Mouse (Mus musculus) hindbrain, embryonic 10.5 days (tissue): ENCODE results near the gene Dnase1l2. TPM values are rescaled to one million over a fixed set of nuclear protein-coding genes. Genes with fewer than 3 reads are reported as not detected.
"Not testable (repeated sequence)": the region's sequence is repeated elsewhere in the genome, so short reads cannot be mapped to it uniquely, and the experiment has no call there.

Experiments
- DNase-seq: peaks from one replicate; pipeline ENCODE4 v3.0.0-alpha.2; 2017; ENCODE audit warnings: low spot score
- H3K27ac ChIP-seq: fragments of 300-500 bp; sonication (generic); 2 replicates; pipeline ENCODE4 v1.5.1; 2016; ENCODE audit warnings: mild to moderate bottlenecking, moderate library complexity
- H3K27me3 ChIP-seq: fragments of 300-500 bp; sonication (generic); 2 replicates; pipeline ENCODE4 v1.6.1; 2016; ENCODE audit warnings: mild to moderate bottlenecking; ENCODE audit not compliant: poor library complexity, insufficient read depth, severe bottlenecking
- H3K36me3 ChIP-seq: fragments of 300-500 bp; sonication (generic); 2 replicates; pipeline ENCODE4 v1.6.1; 2016; ENCODE audit warnings: mild to moderate bottlenecking, moderate library complexity
- H3K4me1 ChIP-seq: fragments of 300-500 bp; sonication (generic); replicated peaks from 2 replicates; pipeline ENCODE4 v1.6.1; 2016; ENCODE audit warnings: mild to moderate bottlenecking
- H3K4me3 ChIP-seq: fragments of 300-500 bp; sonication (generic); 2 replicates; pipeline ENCODE4 v1.5.1; 2016; ENCODE audit warnings: mild to moderate bottlenecking, moderate library complexity
- H3K9me3 ChIP-seq: fragments of 300-500 bp; sonication (generic); 2 replicates; pipeline ENCODE4 v1.6.1; 2016; ENCODE audit warnings: mild to moderate bottlenecking, moderate library complexity
- WGBS: fragments of 180-500 bp; shearing (Covaris S2); methylation state at CpG from one replicate; pipeline ENCODE4 v1.1.7; 2016; 5-methylcytosine and 5-hydroxymethylcytosine counted together
- polyA plus RNA-seq: library from polyadenylated mRNA; unstranded; fragments of >200 nt; fragmentation: Nextera tagmentation; extraction: Ambion mirVana; gene quantifications from 2 replicates; pipeline ENCODE4 v1.2.1, GENCODE M21; 2016

The Dnase1l2 gene
- polyA plus RNA-seq, 1 experiment from 2014 or later = 4.3 TPM

- Histone ChIP-seq H3K9me3 (no peaks in the 10 kb centered on the region), H3K4me3 (no peak overlapping the region), H3K27me3 (no peaks in the 10 kb centered on the region), H3K4me1 (no peaks in the 10 kb centered on the region), H3K36me3 (peaks cover 99% of the 10 kb centered on the region), H3K27ac (no peak overlapping the region)
- DNase-seq = no peak
- 95% methylated on average over 14 of the region's 14 CpGs for WGBS
Observed at GRCm38 (mm10) chr17:24442107-24442506, 798 bp downstream of the Dnase1l2 start.

- H3K27me3 ChIP-seq = no peaks in the 10 kb centered on the region
Observed at GRCm38 (mm10) chr17:24441148-24441547, 1.8 kb downstream of the Dnase1l2 start.

GRCm38 (mm10) chr17:24440377-24440776 lies 2.5 kb downstream of the Dnase1l2 start:
- DNase-seq = no peak
- WGBS = 95% methylated on average over 8 of the region's 8 CpGs
- Histone ChIP-seq H3K4me3 (no peak overlapping the region), H3K27ac (no peak overlapping the region), H3K4me1 (no peaks in the 10 kb centered on the region), H3K36me3 (peaks cover 99% of the 10 kb centered on the region), H3K27me3 (no peaks in the 10 kb centered on the region), H3K9me3 (no peaks in the 10 kb centered on the region)

More at GRCm38 (mm10) chr17:24441148-24441547, 1.8 kb downstream of the Dnase1l2 start:
- Histone ChIP-seq H3K27ac (no peak overlapping the region), H3K4me3 (no peak overlapping the region), H3K36me3 (peaks cover 99% of the 10 kb centered on the region), H3K4me1 (no peaks in the 10 kb centered on the region), H3K9me3 (no peaks in the 10 kb centered on the region)
- no peak for DNase-seq
- WGBS = 49% methylated on average over 2 of the region's 2 CpGs

- H3K9me3 ChIP-seq = no peaks in the 10 kb centered on the region
- H3K27me3 ChIP-seq = no peaks in the 10 kb centered on the region
- no peaks in the 10 kb centered on the region for H3K4me1 ChIP-seq
- DNase-seq = peak; percentile 35
- 79% methylated on average over 5 of the region's 5 CpGs for WGBS
- no peak overlapping the region for H3K4me3 ChIP-seq
- peaks cover 94% of the 10 kb centered on the region for H3K36me3 ChIP-seq
- no peak overlapping the region for H3K27ac ChIP-seq
Observed at GRCm38 (mm10) chr17:24437016-24437415, 5.9 kb downstream of the Dnase1l2 start.

GRCm38 (mm10) chr17:24429201-24429983 lies 13.5 kb downstream of the Dnase1l2 start:
- H3K27ac ChIP-seq = no peak overlapping the region
- H3K4me1 ChIP-seq = peaks cover 16% of the 10 kb centered on the region
- no peak for DNase-seq
- no peaks in the 10 kb centered on the region for H3K27me3 ChIP-seq
- 89% methylated on average over 14 of the region's 14 CpGs for WGBS
- no peak overlapping the region for H3K4me3 ChIP-seq
- peaks cover 53% of the 10 kb centered on the region for H3K36me3 ChIP-seq
- H3K9me3 ChIP-seq = no peaks in the 10 kb centered on the region

GRCm38 (mm10) chr17:24427170-24427557 lies 15.7 kb downstream of the Dnase1l2 start:
- Histone ChIP-seq H3K36me3 (peaks cover 57% of the 10 kb centered on the region), H3K9me3 (no peaks in the 10 kb centered on the region), H3K27ac (peak overlapping the region; percentile 96), H3K4me3 (peak overlapping the region; percentile 77), H3K27me3 (no peaks in the 10 kb centered on the region), H3K4me1 (peaks cover 16% of the 10 kb centered on the region)
- WGBS = 8% methylated on average over 8 of the region's 8 CpGs
- DNase-seq = peak; percentile 25

GRCm38 (mm10) chr17:24426471-24427169 lies 16.3 kb downstream of the Dnase1l2 start, which contains the start of gene Eci1:
TSS of gene Eci1 (plus strand) at chr17:24426641.
- WGBS = under 1% methylated on average over 48 of the region's 48 CpGs
- H3K9me3 ChIP-seq = no peaks in the 10 kb centered on the region
- H3K36me3 ChIP-seq = peaks cover 60% of the 10 kb centered on the region

GRCm38 (mm10) chr17:24425905-24426304 lies 17.0 kb downstream of the Dnase1l2 start:
- Histone ChIP-seq H3K4me1 (peaks cover 16% of the 10 kb centered on the region), H3K27me3 (no peaks in the 10 kb centered on the region), H3K4me3 (0 out of 2 replicates have a peak overlapping the region, but pooled peaks have one; percentile 77), H3K27ac (no peak overlapping the region), H3K36me3 (peaks cover 65% of the 10 kb centered on the region), H3K9me3 (no peaks in the 10 kb centered on the region)
- no peak for DNase-seq
- 89% methylated on average over 7 of the region's 7 CpGs for WGBS

More at GRCm38 (mm10) chr17:24426471-24427169, 16.3 kb downstream of the Dnase1l2 start, which contains the start of gene Eci1:
- peaks cover 16% of the 10 kb centered on the region for H3K4me1 ChIP-seq
- DNase-seq = peak; percentile 95
- peak within 1 kb of the TSS; percentile 96 for H3K27ac ChIP-seq
- no peaks in the 10 kb centered on the region for H3K27me3 ChIP-seq
- peak within 1 kb of the TSS; percentile 77 for H3K4me3 ChIP-seq

- H3K4me3 ChIP-seq, H3K27ac ChIP-seq, H3K9me3 ChIP-seq, DNase-seq, H3K27me3 ChIP-seq: not testable (repeated sequence)
- Histone ChIP-seq H3K36me3 (peaks cover 65% of the 10 kb centered on the region), H3K4me1 (peaks cover 16% of the 10 kb centered on the region)
- WGBS = 92% methylated on average over 6 of the region's 8 CpGs
Observed at GRCm38 (mm10) chr17:24425326-24425725, 17.6 kb downstream of the Dnase1l2 start.

GRCm38 (mm10) chr17:24424489-24424888 lies 18.4 kb downstream of the Dnase1l2 start:
- Histone ChIP-seq H3K27me3 (no peaks in the 10 kb centered on the region), H3K4me3 (no peak overlapping the region), H3K27ac (no peak overlapping the region), H3K4me1 (peaks cover 16% of the 10 kb centered on the region), H3K9me3 (no peaks in the 10 kb centered on the region), H3K36me3 (peaks cover 69% of the 10 kb centered on the region)
- WGBS = 92% methylated on average over 5 of the region's 5 CpGs
- DNase-seq = no peak

GRCm38 (mm10) chr17:24423114-24423513 lies 19.8 kb downstream of the Dnase1l2 start:
- peaks cover 79% of the 10 kb centered on the region for H3K36me3 ChIP-seq
- H3K27me3 ChIP-seq = no peaks in the 10 kb centered on the region
- H3K27ac ChIP-seq = no peak overlapping the region
- no peaks in the 10 kb centered on the region for H3K9me3 ChIP-seq
- no peak overlapping the region for H3K4me3 ChIP-seq
- no peak for DNase-seq
- WGBS = 93% methylated on average over 4 of the region's 4 CpGs
- H3K4me1 ChIP-seq = peaks cover 16% of the 10 kb centered on the region

GRCm38 (mm10) chr17:24416051-24416652 lies 26.8 kb downstream of the Dnase1l2 start:
- Histone ChIP-seq H3K4me3 (peak overlapping the region; percentile 96), H3K27ac (no peak overlapping the region), H3K4me1 (peaks cover 28% of the 10 kb centered on the region), H3K9me3 (no peaks in the 10 kb centered on the region), H3K27me3 (no peaks in the 10 kb centered on the region), H3K36me3 (peaks cover 58% of the 10 kb centered on the region)
- WGBS = 92% methylated on average over 3 of the region's 3 CpGs
- DNase-seq = no peak
